Mouse (Mus musculus): Measurements from ENCODE around the gene Mb21d2.

Gene Mb21d2

GRCm38 (mm10) chr16:28902620-28903565 lies 26.6 kb downstream of the Mb21d2 start:
- DNase-seq (ENCODE audit: low read depth, low spot score): no peak

GRCm38 (mm10) chr16:28899161-28899540 lies 30.3 kb downstream of the Mb21d2 start:
- no peak for DNase-seq (ENCODE audit: low read depth, low spot score)

GRCm38 (mm10) chr16:28898509-28899160 lies 30.8 kb downstream of the Mb21d2 start:
- DNase-seq (ENCODE audit: low read depth, low spot score): no peak

- no peak for DNase-seq (ENCODE audit: low read depth, low spot score)
These were observed 32.9 kb downstream of the Mb21d2 start for GRCm38 (mm10) chr16:28896571-28896970.

GRCm38 (mm10) chr16:28894872-28895271 lies 34.6 kb downstream of the Mb21d2 start:
- no peak for DNase-seq (ENCODE audit: low read depth, low spot score)

GRCm38 (mm10) chr16:28893266-28893665 lies 36.2 kb downstream of the Mb21d2 start:
- no peak for DNase-seq (ENCODE audit: low read depth, low spot score)

GRCm38 (mm10) chr16:28886201-28886745 lies 43.2 kb downstream of the Mb21d2 start:
- DNase-seq (ENCODE audit: low read depth, low spot score): no peak

- DNase-seq (ENCODE audit: low read depth, low spot score): no peak
These were observed 44.0 kb downstream of the Mb21d2 start for GRCm38 (mm10) chr16:28885474-28885873.

- no peak for DNase-seq (ENCODE audit: low read depth, low spot score)
These were observed 44.8 kb downstream of the Mb21d2 start for GRCm38 (mm10) chr16:28884661-28885060.

- DNase-seq (ENCODE audit: low read depth, low spot score): no peak
These were observed 45.8 kb downstream of the Mb21d2 start for GRCm38 (mm10) chr16:28883649-28884048.

GRCm38 (mm10) chr16:28882687-28883428 lies 46.6 kb downstream of the Mb21d2 start:
- DNase-seq (ENCODE audit: low read depth, low spot score): no peak

- DNase-seq (ENCODE audit: low read depth, low spot score): no peak
These were observed 47.7 kb downstream of the Mb21d2 start for GRCm38 (mm10) chr16:28881787-28882186.

- no peak for DNase-seq (ENCODE audit: low read depth, low spot score)
These were observed 48.7 kb downstream of the Mb21d2 start for GRCm38 (mm10) chr16:28880756-28881155.

- DNase-seq (ENCODE audit: low read depth, low spot score): no peak
These were observed 49.2 kb downstream of the Mb21d2 start for GRCm38 (mm10) chr16:28880307-28880681.

GRCm38 (mm10) chr16:28879636-28880306 lies 49.7 kb downstream of the Mb21d2 start:
- DNase-seq (ENCODE audit: low read depth, low spot score): no peak

GRCm38 (mm10) chr16:28877162-28877662 lies 52.3 kb downstream of the Mb21d2 start:
- no peak for DNase-seq (ENCODE audit: low read depth, low spot score)

- DNase-seq (ENCODE audit: low read depth, low spot score): no peak
These were observed 56.0 kb downstream of the Mb21d2 start for GRCm38 (mm10) chr16:28873404-28873895.

GRCm38 (mm10) chr16:28870860-28871259 lies 58.6 kb downstream of the Mb21d2 start:
- DNase-seq (ENCODE audit: low read depth, low spot score): no peak

- DNase-seq (ENCODE audit: low read depth, low spot score): no peak
These were observed 59.0 kb downstream of the Mb21d2 start for GRCm38 (mm10) chr16:28870456-28870855.

- no peak for DNase-seq (ENCODE audit: low read depth, low spot score)
These were observed 60.6 kb downstream of the Mb21d2 start for GRCm38 (mm10) chr16:28868864-28869263.
